Mouse (Mus musculus) thymus, adult 2 months (tissue): ENCODE data around the gene Trpc3. TPM values are rescaled to one million over a fixed set of nuclear protein-coding genes. Genes with fewer than 3 reads are reported as not detected.

Source experiments
- DNase-seq: peaks from one replicate; pipeline ENCODE4 v3.0.0; 2021
- H3K27ac ChIP-seq: fragments of 200-500 bp; 2 replicates; pipeline ENCODE4 v1.5.1; 2012; ENCODE audit warnings: low read length, control low read depth; ENCODE audit not compliant: control insufficient read depth, insufficient read depth
- H3K27me3 ChIP-seq: fragments of 200-500 bp; 2 replicates; pipeline ENCODE4 v1.6.1; 2012; ENCODE audit warnings: mild to moderate bottlenecking, low read length, moderate library complexity, mixed read lengths; ENCODE audit not compliant: control insufficient read depth, insufficient read depth
- H3K36me3 ChIP-seq: fragments of 200-500 bp; 2 replicates; pipeline ENCODE4 v1.6.1; 2012; ENCODE audit warnings: mild to moderate bottlenecking, low read length, moderate library complexity; ENCODE audit not compliant: control insufficient read depth, insufficient read depth
- H3K4me1 ChIP-seq: fragments of 200-500 bp; replicated peaks from 2 replicates; pipeline ENCODE4 v1.6.1; 2012; ENCODE audit warnings: low read length; ENCODE audit not compliant: control insufficient read depth, insufficient read depth
- H3K4me3 ChIP-seq: fragments of 200-500 bp; 2 replicates; pipeline ENCODE4 v1.5.1; 2012; ENCODE audit warnings: mild to moderate bottlenecking, low read length, control low read depth, moderate library complexity; ENCODE audit not compliant: control insufficient read depth, insufficient read depth
- CTCF ChIP-seq: fragments of 200-500 bp; IDR thresholded peaks from 2 replicates; pipeline ENCODE4 v1.5.1; 2012; ENCODE audit warnings: mild to moderate bottlenecking, control low read depth, low read length, moderate library complexity, borderline replicate concordance; ENCODE audit not compliant: control insufficient read depth, poor library complexity, insufficient read depth; ENCODE audit errors: extremely low read depth
- POLR2A ChIP-seq: fragments of 200-500 bp; IDR thresholded peaks from 2 replicates; pipeline ENCODE4 v1.6.1; 2012; ENCODE audit warnings: mild to moderate bottlenecking, low read length, control low read depth, moderate library complexity; ENCODE audit not compliant: control insufficient read depth, poor library complexity, insufficient read depth; ENCODE audit errors: extremely low read depth
- WGBS: fragments of 180-500 bp; shearing (Covaris S2); methylation state at CpG from one replicate; pipeline ENCODE4 v1.1.7; 2018; 5-methylcytosine and 5-hydroxymethylcytosine counted together
- polyA plus RNA-seq: library from polyadenylated mRNA; depleted of rRNA; stranded (reverse); fragments of >200 nt; gene quantifications from 2 replicates; pipeline ENCODE4 v1.2.3, GENCODE M21; 2012

Gene Trpc3
- polyA plus RNA-seq, 1 experiment, result 0.58 TPM

GRCm38 (mm10) chr3:36640787-36641186 lies 49.2 kb downstream of the Trpc3 start:
- Histone ChIP-seq H3K27me3 (no peaks in the 10 kb centered on the region), H3K4me3 (no peak overlapping the region), H3K4me1 (no peaks in the 10 kb centered on the region), H3K36me3 (no peaks in the 10 kb centered on the region), H3K27ac (no peak overlapping the region)
- TF ChIP-seq CTCF (no peak), POLR2A (no peak)
- DNase-seq, result no peak
- 71% methylated on average over 2 of the region's 2 CpGs for WGBS

- DNase-seq, result no peak
- WGBS, result 38% methylated on average over 4 of the region's 4 CpGs
- Histone ChIP-seq H3K27ac (no peak overlapping the region), H3K27me3 (no peaks in the 10 kb centered on the region), H3K4me3 (no peak overlapping the region), H3K36me3 (no peaks in the 10 kb centered on the region), H3K4me1 (no peaks in the 10 kb centered on the region)
- no peak for TF ChIP-seq POLR2A
- TF ChIP-seq CTCF, result no peak
These were observed 54.5 kb downstream of the Trpc3 start for GRCm38 (mm10) chr3:36635449-36635848.

- Histone ChIP-seq H3K36me3 (no peaks in the 10 kb centered on the region), H3K4me3 (no peak overlapping the region), H3K27ac (no peak overlapping the region), H3K27me3 (no peaks in the 10 kb centered on the region), H3K4me1 (no peaks in the 10 kb centered on the region)
- DNase-seq, result no peak
- 75% methylated on average over 2 of the region's 2 CpGs for WGBS
- no peak for TF ChIP-seq POLR2A
- no peak for TF ChIP-seq CTCF
These were observed 63.2 kb downstream of the Trpc3 start for GRCm38 (mm10) chr3:36626803-36627202.

GRCm38 (mm10) chr3:36618181-36618580 lies 71.8 kb downstream of the Trpc3 start:
- no peak overlapping the region for H3K4me3 ChIP-seq
- no peak for TF ChIP-seq CTCF
- TF ChIP-seq POLR2A, result no peak
- no peak for DNase-seq
- WGBS, result 87% methylated on average over 7 of the region's 7 CpGs
- no peaks in the 10 kb centered on the region for H3K36me3 ChIP-seq
- no peak overlapping the region for H3K27ac ChIP-seq
- H3K4me1 ChIP-seq, result no peaks in the 10 kb centered on the region
- no peaks in the 10 kb centered on the region for H3K27me3 ChIP-seq

- peaks cover 5% of the 10 kb centered on the region for H3K4me1 ChIP-seq
- 65% methylated on average over 5 of the region's 5 CpGs for WGBS
- H3K27me3 ChIP-seq, result no peaks in the 10 kb centered on the region
- no peak for DNase-seq
- no peak overlapping the region for H3K27ac ChIP-seq
- H3K36me3 ChIP-seq, result no peaks in the 10 kb centered on the region
- H3K4me3 ChIP-seq, result no peak overlapping the region
- TF ChIP-seq CTCF (no peak), POLR2A (no peak)
These were observed 76.1 kb downstream of the Trpc3 start for GRCm38 (mm10) chr3:36613908-36614255.

GRCm38 (mm10) chr3:36613202-36613907 lies 76.6 kb downstream of the Trpc3 start, which contains the start of gene Bbs7:
Gene Bbs7 (minus strand): TSS chr3:36613477.
- Histone ChIP-seq H3K36me3 (no peaks in the 10 kb centered on the region), H3K4me1 (peaks cover 5% of the 10 kb centered on the region), H3K27ac (no peak within 1 kb of the TSS), H3K27me3 (no peaks in the 10 kb centered on the region), H3K4me3 (peak within 1 kb of the TSS; percentile 50)
- peak; percentile 92 for DNase-seq
- WGBS, result 3% methylated on average over 38 of the region's 38 CpGs
- TF ChIP-seq CTCF (0 out of 2 replicates have a peak, but pooled peaks have one; percentile 22), POLR2A (no peak)
